In genomic region chr11:87727471-87727870, GRCm38 (mm10) we compare ENCODE assay signal across 25 mouse cellular contexts. TPM values are rescaled to one million over a fixed set of nuclear protein-coding genes. Genes with fewer than 3 reads are reported as not detected.
DNase-seq lines count a peak whose midpoint lies in the region; ATAC-seq and TF ChIP-seq lines count a peak whose summit lies in the region.
"Had no signal": no experiment of that assay in that cellular context is flagged by ENCODE, and none has a peak within 500 bp of the region (broad histone marks: within the 10 kb centered on the region; RNA-seq: fewer than 3 reads in every experiment).

No protein-coding gene starts in this region.

- no peak overlapping the region for H3K4me3 ChIP-seq in hindbrain, embryonic 10.5 days
- H3K4me3 ChIP-seq in hindbrain, embryonic 12.5 days, result no peak overlapping the region
- H3K4me3 ChIP-seq in thymus, adult 2 months (ENCODE audit: control insufficient read depth, insufficient read depth, low read length), result no peak overlapping the region
- no peak overlapping the region for H3K4me3 ChIP-seq in liver, embryonic 13.5 days (replicated peaks)
- H3K4me3 ChIP-seq: hindbrain, embryonic 13.5 days; left cerebral cortex, adult 2 months; midbrain, embryonic 13.5 days; neural tube, embryonic 12.5 days had no signal

- H3K4me2 ChIP-seq in hindbrain, embryonic 12.5 days (replicated peaks), result no peak overlapping the region
- peak overlapping the region; percentile 75 for H3K4me2 ChIP-seq in liver, embryonic 13.5 days
- H3K4me2 ChIP-seq: hindbrain, embryonic 13.5 days; midbrain, embryonic 13.5 days; neural tube, embryonic 12.5 days had no signal

- WGBS in hindbrain, embryonic 10.5 days, result 67% methylated on average over 4 of the region's 4 CpGs
- 70% methylated on average over 4 of the region's 4 CpGs for whole genome bisulfite sequencing in hindbrain, embryonic 12.5 days
- 32% methylated on average over 4 of the region's 4 CpGs for WGBS in thymus, adult 2 months
- 30% methylated on average over 4 of the region's 4 CpGs for WGBS in liver, embryonic 13.5 days (ENCODE audit: insufficient replicate concordance)

- H3K27me3 ChIP-seq in hindbrain, embryonic 10.5 days (ENCODE audit: insufficient read depth, poor library complexity, severe bottlenecking), result no peaks in the 10 kb centered on the region
- peaks cover 4% of the 10 kb centered on the region; the same call in 1 of the 2 replicates for H3K27me3 ChIP-seq in hindbrain, embryonic 12.5 days
- no peaks in the 10 kb centered on the region for H3K27me3 ChIP-seq in thymus, adult 2 months (ENCODE audit: control insufficient read depth, insufficient read depth, low read length)
- no peaks in the 10 kb centered on the region for H3K27me3 ChIP-seq in liver, embryonic 13.5 days
- H3K27me3 ChIP-seq: CH12.LX; midbrain, embryonic 13.5 days; neural tube, embryonic 12.5 days had no signal

- TF ChIP-seq POLR2A in thymus, adult 2 months (IDR thresholded peaks at IDR 0.05; ENCODE audit: control insufficient read depth, extremely low read depth, insufficient read depth, low read length, poor library complexity), result no peak

- H3K4me1 ChIP-seq in hindbrain, embryonic 10.5 days (replicated peaks), result peaks cover 43% of the 10 kb centered on the region
- peaks cover 18% of the 10 kb centered on the region for H3K4me1 ChIP-seq in hindbrain, embryonic 12.5 days
- H3K4me1 ChIP-seq in thymus, adult 2 months (replicated peaks; ENCODE audit: control insufficient read depth, insufficient read depth, low read length), result peaks cover 61% of the 10 kb centered on the region
- peaks cover 95% of the 10 kb centered on the region for H3K4me1 ChIP-seq in liver, embryonic 13.5 days (replicated peaks)

- no peak for DNase-seq in hindbrain, embryonic 10.5 days (ENCODE audit: low spot score)
- DNase-seq in thymus, adult 2 months, result no peak
- DNase-seq in thymus, postnatal 14 days, result no peak
- DNase-seq in liver, embryonic 13.5 days, result no peak
- DNase-seq in urinary bladder, postnatal 4 days (ENCODE audit: low spot score in 2 of 2), result no peak
- DNase-seq in frontal cortex, postnatal 14 days (ENCODE audit: low spot score in 2 of 2), result no peak
- DNase-seq: adrenal gland, postnatal 10 days; B cell, adult 2 months; cerebellum, adult 8-10 months; cerebellum, postnatal 36 days; embryo, embryonic 11 days; forebrain, postnatal 0 days; heart, postnatal 10 days; kidney, adult 18-20 months; kidney, postnatal 4 days; left cerebral cortex, postnatal 4 days; lung, postnatal 10 days; right cerebral cortex, postnatal 14 days had no signal

- H3K27ac ChIP-seq in hindbrain, embryonic 10.5 days, result peak overlapping the region; percentile 84
- H3K27ac ChIP-seq in hindbrain, embryonic 12.5 days, result no peak overlapping the region
- peak overlapping the region; percentile 95 for H3K27ac ChIP-seq in thymus, adult 2 months (ENCODE audit: control insufficient read depth, insufficient read depth, low read length)
- H3K27ac ChIP-seq in liver, embryonic 13.5 days, result peak overlapping the region; percentile 99
- H3K27ac ChIP-seq: hindbrain, embryonic 13.5 days; left cerebral cortex, adult 2 months; midbrain, embryonic 13.5 days; neural tube, embryonic 12.5 days had no signal

- TF ChIP-seq CTCF in thymus, adult 2 months (IDR thresholded peaks at IDR 0.05; ENCODE audit: borderline replicate concordance, control insufficient read depth, extremely low read depth, insufficient read depth, low read length, poor library complexity), result no peak

- no peak for ATAC-seq in hindbrain, embryonic 12.5 days (ENCODE audit: low FRiP score)
- ATAC-seq in liver, embryonic 13.5 days (ENCODE audit: low read depth), result no peak
- ATAC-seq: activated CD4-positive, CD25-positive, alpha-beta regulatory T cell, adult 4 months; forebrain, postnatal 0 days; midbrain, embryonic 13.5 days had no signal

- no peaks in the 10 kb centered on the region for H3K9me3 ChIP-seq in hindbrain, embryonic 10.5 days
- H3K9me3 ChIP-seq in hindbrain, embryonic 12.5 days (replicated peaks), result no peaks in the 10 kb centered on the region
- H3K9me3 ChIP-seq in liver, embryonic 13.5 days (replicated peaks), result no peaks in the 10 kb centered on the region
- H3K9me3 ChIP-seq: hindbrain, embryonic 13.5 days; midbrain, embryonic 13.5 days; neural tube, embryonic 12.5 days had no signal

- no peaks in the 10 kb centered on the region for H3K36me3 ChIP-seq in hindbrain, embryonic 10.5 days
- no peaks in the 10 kb centered on the region for H3K36me3 ChIP-seq in hindbrain, embryonic 12.5 days
- H3K36me3 ChIP-seq in thymus, adult 2 months (ENCODE audit: control insufficient read depth, insufficient read depth, low read length), result no peaks in the 10 kb centered on the region
- peaks cover 17% of the 10 kb centered on the region for H3K36me3 ChIP-seq in liver, embryonic 13.5 days
- H3K36me3 ChIP-seq: hindbrain, embryonic 13.5 days; midbrain, embryonic 13.5 days; neural tube, embryonic 12.5 days had no signal

- H3K9ac ChIP-seq in hindbrain, embryonic 12.5 days, result no peak overlapping the region
- peak overlapping the region; percentile 83 for H3K9ac ChIP-seq in liver, embryonic 13.5 days
- H3K9ac ChIP-seq: forebrain, postnatal 0 days; hindbrain, embryonic 13.5 days; midbrain, embryonic 13.5 days; neural tube, embryonic 12.5 days had no signal

RNA-seq across cellular contexts. Expression of gene Supt4a, which starts 9.9 kb away (rescaled TPM):
- polyA plus RNA-seq in hindbrain, embryonic 10.5 days (2016; fragmentation: Nextera tagmentation; extraction: Ambion mirVana), result 178 and 184 TPM in 2 replicates
- 129 and 141 TPM in 2 replicates for polyA plus RNA-seq in hindbrain, embryonic 12.5 days (2016; fragmentation: Nextera tagmentation; extraction: Ambion mirVana)
- 172 and 215 TPM in 2 replicates for polyA plus RNA-seq in thymus, adult 2 months (2012; rRNA removed)
- 219 and 233 TPM in 2 replicates for polyA plus RNA-seq in liver, embryonic 13.5 days (2015; fragmentation: Nextera tagmentation; extraction: Ambion mirVana)

RNA-seq across cellular contexts. Expression of gene Tspoap1, which starts 32.9 kb away (rescaled TPM):
- 7.8 and 10.5 TPM in 2 replicates for polyA plus RNA-seq in hindbrain, embryonic 10.5 days (2016; fragmentation: Nextera tagmentation; extraction: Ambion mirVana)
- 30.5 and 32.7 TPM in 2 replicates for polyA plus RNA-seq in hindbrain, embryonic 12.5 days (2016; fragmentation: Nextera tagmentation; extraction: Ambion mirVana)
- 25.3 and 27.9 TPM in 2 replicates for polyA plus RNA-seq in thymus, adult 2 months (2012; rRNA removed)
- 2.7 and 3.1 TPM in 2 replicates for polyA plus RNA-seq in liver, embryonic 13.5 days (2015; fragmentation: Nextera tagmentation; extraction: Ambion mirVana)
